Mouse (Mus musculus) natural killer cell, adult 2 months (primary cell): ENCODE results near the gene Gm6408.
"Not testable (repeated sequence)": the region's sequence is repeated elsewhere in the genome, so short reads cannot be mapped to it uniquely, and the experiment has no call there.

Source experiments
- DNase-seq, 2 experiments: peaks; one replicate each; pipeline ENCODE4 v3.0.0; 2022; ENCODE audit warnings: low spot score in 2 of 2

Gm6408 gene

DNA sequence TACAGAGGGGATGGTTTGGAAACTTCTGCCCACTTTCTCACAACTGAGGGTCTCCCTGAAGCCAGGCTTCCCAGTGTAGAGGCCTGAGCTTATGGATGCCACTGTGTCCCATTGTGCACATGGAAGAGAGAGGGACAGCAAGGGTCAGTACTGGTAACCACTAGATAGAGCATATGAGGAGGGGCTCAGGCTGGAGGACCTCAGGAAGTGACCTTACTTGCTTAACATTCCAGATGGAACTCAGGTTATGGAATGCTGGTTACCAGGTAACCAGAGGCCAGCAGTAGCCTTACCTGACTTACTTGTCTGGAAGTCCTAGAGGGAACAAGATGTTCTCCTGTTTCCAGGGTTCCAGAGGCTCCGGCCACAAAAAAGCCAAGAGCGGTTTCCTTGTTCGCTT lies at the start of gene Gm6408:
TSS of gene Gm6408 (plus strand) at position 301 of the 400 bp plus-strand sequence.
- DNase-seq, result not testable (repeated sequence)

DNA sequence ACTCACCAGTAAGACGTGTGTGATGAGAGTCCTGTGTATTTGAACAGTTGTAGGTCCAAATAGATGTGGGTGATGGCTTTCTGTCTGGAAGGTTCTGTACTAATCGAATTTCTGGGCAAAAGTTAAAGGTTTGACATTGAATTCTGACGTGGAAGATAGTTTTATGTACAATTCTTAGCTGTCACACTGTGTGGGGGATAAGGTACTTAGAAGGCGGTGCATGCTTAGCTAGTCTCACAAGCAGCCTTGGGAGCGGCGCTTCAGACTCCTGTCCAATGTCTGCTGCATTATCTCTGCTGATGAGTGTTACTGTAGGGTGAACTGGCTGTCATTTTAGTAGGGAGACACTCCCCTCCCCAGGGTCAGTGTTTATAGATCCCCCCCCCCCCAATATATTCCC lies 49.3 kb upstream of the Gm6408 start:
- DNase-seq, result no peak

DNA sequence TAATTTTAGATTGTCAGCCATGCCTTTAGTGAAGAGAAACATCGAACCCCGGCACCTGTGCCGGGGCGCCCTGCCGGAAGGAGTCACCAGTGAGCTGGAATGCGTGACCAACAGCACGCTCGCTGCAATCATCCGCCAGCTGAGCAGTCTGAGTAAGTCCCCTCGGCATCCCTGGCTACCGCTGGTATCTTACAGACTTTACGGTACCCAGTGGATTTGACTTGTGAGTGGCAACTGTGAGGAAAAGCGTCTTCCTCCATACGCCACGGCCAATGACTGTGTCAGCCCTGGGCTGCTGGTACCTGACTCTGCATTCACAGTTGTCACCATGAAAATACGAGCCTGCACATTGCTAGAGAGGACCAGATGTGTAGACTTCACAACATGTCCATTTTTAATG lies 46.4 kb upstream of the Gm6408 start:
- DNase-seq, result no peak

DNA sequence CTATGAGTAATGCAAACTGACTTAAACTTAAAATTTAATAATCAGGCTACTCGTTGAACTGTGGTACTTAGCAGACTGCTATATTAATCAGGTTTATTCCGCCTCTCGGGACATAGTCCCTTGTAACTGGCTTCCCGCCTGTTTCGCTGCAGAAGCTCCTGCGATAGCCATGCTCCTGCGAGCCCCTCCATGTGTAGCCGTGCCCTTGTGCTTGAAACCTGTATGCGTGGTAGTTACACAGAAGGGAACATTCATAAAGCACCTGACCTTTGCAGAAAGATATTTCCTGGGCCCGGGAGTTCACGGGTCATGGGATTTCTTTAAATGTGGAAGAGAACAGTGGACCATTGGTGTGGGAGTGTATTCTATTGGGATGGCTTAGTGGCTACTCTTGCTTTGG lies 45.0 kb upstream of the Gm6408 start:
- DNase-seq, result no peak

DNA sequence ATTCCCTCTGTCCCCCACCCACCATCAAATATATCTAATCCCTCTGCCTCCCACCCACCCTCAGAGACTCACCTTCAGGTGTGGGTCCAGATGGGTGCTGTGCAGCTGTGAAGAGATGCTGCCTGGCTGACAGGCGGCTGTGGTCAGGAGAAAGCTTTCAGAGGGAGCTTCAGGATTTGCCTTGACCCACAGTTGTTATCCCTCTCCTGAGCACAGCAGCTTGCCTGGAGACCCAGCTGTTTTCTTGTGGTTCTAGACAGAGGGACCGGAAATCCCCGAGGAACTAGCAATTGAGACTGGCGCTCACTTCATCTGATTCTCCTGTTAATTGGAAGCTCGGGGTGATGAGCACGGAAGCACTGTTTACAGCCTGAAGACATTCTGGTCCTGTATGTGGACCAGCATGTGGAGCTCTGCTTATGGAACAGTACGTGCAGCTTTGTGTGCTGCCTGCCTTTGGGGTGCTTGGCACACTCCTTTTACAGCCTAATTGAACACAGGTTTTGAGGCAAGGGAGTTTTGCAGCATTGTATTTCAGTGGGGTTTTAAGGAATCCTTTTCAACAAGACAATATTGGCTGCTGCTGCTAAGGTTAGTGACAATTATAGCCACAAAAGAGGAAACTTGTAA lies 42.5 kb upstream of the Gm6408 start:
- DNase-seq, result no peak

DNA sequence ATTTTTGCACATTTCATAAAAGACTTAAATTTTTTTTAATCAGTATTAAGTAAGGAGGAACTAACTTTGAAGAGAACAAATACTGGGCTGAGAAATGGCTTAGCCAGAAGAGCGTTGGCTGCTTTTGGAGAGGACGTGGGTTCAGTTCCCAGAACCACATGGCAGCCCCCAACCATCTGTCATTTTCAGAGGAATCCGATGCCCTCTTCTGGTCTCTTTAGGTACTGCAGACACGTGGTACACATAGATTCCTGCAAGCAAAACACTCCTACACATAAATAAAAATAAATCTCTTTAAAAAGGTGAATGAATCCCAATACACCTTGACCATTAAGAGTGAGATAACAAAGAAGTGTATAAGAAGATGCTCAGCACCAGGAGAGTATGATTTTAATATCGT lies 41.5 kb upstream of the Gm6408 start:
- DNase-seq, result no peak

DNA sequence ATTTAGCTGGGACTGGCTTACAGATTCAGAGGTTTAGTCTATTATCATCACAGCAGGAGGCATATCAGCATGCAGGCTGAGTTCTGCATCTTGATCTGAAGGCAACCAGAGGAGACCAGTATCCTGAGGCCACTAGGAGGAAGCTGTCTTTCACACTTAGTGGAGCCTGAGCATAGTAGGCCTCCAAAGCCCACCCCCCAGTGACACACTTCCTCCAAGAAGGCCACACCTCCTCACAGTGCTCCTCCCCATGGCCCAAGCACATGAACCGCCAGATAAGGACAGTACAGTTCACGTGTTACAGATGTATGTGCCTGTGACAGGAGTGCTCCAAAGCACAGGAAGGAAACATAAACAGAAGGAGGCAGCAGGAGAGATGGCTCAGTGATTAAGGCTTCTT lies 39.0 kb upstream of the Gm6408 start:
- no peak for DNase-seq

DNA sequence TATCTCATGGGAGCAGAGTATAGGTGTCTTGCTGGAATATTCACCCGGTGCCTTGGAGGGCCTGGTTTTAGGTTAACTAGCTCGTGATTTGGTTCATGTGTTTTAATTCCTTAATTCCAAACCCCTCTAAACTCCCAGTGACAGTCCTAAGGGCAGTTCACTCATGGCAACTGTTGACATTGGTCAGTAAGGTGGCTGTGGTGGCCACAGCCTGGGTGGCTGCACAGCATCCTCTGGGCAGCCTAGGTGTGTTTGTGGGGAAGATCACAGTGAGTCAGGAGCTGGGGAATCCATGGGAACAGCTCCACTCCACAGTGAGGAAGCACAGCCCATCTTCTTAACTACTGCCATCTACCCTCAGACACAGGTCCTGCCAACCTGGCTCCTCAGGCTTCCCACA lies 35.1 kb upstream of the Gm6408 start:
- DNase-seq, result no peak

DNA sequence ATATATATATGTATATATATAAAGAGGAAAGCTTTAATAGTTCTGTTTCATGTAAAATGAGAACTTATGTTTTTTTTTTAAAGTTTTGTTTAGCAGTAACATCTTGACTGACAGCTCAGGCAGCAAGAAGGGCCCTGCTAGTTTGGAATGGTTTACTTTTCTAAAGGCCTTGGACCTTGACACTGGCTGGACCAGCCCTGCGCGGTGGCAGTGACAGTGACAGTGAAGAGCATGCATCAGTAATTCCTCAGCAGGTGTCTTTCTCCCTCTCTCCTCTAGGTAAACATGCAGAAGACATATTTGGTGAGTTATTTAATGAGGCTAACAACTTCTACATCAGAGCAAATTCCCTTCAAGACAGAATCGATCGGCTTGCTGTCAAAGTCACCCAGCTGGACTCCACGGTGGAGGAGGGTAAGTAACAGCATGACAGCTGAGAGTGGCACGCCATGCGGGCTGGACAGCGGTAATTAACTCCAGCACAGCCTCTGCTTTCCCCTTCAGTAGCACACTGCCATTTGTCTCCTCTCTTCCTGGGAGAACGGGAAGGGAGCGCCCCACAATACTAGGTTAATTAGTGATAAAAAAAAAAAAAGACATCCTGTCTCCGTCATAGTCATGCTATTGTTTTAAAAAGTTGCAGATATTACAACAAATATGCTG lies 30.0 kb upstream of the Gm6408 start:
- DNase-seq, result no peak

DNA sequence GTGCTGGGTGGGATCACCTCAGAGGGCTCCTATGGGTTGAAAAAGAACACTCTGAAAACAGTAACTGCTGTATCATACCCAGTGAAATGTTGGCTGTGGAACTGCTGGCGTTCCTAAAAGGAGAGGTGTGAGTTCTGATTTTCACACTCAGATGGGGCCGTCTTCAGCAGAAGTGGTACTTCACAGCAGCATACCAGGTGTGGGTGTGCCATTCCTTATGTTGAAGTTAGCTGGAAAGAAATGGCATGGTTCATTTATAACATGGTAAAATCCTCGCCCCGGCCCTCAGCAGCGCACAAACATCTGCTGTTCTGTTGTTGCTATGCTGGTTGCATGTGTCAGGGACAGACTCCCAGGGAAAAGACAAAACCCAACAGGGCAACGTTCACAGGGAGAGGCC lies 28.2 kb upstream of the Gm6408 start:
- no peak for DNase-seq

DNA sequence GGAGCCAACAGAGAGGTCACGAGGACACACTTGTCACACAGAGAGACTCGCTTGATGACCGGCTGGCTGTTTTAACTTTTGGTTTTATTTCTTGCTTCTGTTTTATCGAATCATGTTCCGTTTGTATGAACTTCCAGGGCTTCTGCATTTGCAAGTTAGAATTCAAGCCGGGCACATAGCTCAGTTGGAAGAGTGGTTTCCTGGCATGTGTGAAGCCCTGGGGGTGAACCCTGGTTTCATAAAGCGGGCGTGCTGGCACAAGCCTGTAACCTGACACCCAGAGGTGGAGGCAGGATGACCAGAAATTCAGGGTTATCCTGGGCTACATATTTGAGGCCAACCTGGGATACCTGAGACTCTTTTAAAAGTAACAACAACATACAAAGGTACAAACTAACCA lies 20.2 kb upstream of the Gm6408 start:
- DNase-seq, result no peak

DNA sequence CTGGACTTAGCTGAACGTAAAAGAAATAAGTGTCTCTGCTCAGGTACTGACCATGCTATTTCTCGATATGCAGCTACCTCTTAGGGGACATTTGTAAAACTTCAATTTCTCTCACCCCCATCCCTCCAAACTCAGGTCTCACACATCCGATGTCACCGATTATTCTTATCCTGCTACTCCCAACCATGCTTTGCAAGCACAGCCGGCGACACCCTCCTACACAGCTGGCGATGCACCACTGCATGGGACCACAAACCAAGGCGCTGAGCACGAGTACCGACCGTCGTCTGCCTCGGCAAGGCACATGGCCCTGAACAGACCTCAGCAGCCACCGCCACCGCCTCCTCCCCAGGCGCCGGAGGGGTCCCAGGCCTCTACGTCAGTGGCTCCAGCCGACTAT lies 15.1 kb upstream of the Gm6408 start:
- DNase-seq, result no peak

DNA sequence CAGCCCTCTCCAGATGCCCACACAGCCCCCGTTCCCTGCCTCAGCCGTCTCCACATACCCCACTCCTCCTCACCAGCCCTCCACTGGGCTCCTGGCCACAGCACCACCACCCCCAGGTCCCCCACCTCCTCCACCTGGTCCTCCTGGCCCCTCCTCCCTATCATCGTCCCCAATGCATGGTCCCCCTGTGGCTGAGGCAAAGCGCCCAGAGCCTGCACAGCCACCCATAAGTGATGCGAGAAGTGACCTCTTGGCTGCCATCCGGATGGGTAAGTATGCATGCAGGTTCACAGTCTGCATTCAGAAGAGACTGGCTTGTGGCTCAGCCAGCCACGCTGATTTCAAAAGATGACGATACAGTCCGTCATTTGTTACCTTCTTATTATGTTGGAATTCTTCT lies 13.5 kb upstream of the Gm6408 start:
- no peak for DNase-seq

DNA sequence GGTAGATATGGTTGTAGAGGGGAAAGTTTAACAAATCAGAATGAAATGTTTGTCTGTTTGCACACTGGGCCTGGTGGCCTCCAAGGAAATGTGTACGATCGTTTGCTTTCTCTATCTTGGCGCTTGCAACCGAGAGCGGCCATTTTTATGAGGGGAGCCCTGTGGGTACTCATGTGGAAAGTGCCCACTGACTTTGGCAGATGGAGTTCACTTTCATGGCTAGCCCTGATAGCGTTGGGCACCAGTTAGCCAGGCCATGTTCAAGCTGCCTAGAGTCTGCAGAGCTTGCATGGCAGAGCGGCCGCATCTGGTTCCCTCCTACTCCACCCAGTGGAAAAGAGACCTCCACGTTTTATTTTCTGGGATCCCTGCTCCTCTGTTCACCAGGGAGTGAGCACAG lies 10.9 kb upstream of the Gm6408 start:
- no peak for DNase-seq

DNA sequence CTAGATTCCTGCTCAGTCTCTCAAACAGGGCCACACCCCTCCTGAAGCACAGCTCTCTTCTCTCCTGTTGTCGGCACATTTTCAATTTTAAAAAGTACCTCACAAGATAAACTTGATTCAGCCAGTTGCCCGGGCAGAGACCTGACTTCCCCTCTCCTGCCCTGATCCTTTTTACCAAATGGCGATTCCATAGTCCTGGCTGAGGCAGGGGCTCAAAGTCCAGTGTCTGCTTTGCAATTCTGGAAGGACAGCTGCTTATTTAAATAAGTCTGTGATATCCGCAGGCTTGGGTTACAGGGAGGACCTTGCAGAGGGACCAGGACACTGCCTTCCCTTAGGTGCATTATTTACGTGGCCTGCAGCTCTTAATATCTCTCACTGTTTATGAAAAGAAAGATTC lies 10.5 kb upstream of the Gm6408 start:
- DNase-seq, result no peak

DNA sequence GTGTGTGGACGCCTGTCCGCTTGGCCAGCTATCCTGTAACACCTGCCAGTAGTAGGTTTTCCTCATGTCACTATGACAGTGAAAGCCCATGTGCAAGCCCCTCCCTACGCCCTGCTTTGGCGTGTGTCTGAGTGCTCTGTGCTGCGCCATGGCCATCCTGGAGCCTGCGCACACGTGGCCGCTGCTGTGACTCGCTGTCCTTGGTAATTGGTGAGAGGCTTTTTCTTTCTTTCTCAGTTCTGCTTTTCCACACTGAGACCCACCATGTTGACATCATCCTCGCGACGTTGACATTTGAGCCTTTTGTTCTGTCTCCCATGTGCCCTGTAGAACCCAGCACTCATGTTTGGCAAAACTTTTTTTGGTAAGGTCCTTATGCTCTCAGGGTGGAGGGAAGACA lies 9.9 kb upstream of the Gm6408 start:
- DNase-seq, result no peak

DNA sequence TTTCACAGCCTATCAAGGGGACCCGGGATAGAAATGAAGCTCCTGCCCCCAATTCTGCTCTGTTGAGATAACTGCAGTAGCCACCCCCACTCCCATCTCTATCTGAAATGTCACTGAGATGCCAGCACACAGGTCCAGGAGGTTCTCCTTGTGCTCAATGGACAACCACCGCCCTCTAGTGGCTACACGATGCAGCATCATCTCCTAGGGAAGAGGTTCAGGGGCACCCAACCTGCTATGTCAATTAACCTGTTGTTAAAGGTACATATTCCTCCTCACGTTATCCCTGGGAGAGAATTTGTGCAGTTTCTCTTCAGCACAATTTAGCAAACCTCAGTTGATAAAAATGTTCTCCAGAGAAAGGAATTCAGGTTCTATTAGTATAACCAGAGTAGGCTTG lies 2.2 kb upstream of the Gm6408 start:
- DNase-seq, result not testable (repeated sequence)

DNA sequence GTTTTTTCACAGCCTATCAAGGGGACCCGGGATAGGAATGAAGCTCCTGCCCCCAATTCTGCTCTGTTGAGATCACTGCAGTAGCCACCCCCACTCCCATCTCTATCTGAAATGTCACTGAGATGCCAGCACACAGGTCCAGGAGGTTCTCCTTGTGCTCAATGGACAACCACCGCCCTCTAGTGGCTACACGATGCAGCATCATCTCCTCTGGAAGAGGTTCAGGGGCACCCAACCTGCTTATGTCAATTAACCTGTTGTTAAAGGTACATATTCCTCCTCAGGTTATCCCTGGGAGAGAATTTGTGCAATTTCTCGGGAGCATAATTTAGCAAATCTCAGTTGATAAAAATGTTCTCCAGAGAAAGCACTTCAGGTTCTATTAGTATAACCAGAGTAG lies 7.2 kb downstream of the Gm6408 start:
- DNase-seq, result not testable (repeated sequence)

DNA sequence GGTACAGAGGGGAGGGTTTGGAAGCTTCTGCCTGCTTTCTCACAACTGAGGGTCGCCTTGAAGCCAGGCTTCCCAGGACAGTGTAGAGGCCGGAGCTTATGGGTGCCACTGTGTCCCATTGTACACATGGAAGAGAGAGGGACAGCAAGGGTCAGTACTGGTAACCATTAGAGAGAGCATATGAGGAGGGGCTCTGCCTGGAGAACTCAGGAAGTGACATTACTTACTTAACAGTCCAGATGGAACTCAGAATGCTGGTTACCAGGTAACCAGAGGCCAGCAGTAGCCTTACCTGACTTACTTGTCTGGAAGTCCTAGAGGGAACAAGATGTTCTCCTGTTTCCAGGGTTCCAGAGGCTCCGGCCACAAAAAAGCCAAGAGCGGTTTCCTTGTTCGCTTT lies 9.3 kb downstream of the Gm6408 start, which contains the start of gene Gm6370:
TSS of gene Gm6370 (plus strand) at position 301 of the 400 bp plus-strand sequence.
- not testable (repeated sequence) for DNase-seq

DNA sequence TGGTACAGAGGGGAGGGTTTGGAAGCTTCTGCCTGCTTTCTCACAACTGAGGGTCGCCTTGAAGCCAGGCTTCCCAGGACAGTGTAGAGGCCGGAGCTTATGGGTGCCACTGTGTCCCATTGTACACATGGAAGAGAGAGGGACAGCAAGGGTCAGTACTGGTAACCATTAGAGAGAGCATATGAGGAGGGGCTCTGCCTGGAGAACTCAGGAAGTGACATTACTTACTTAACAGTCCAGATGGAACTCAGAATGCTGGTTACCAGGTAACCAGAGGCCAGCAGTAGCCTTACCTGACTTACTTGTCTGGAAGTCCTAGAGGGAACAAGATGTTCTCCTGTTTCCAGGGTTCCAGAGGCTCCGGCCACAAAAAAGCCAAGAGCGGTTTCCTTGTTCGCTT lies 20.3 kb downstream of the Gm6408 start, which contains the start of gene 4930449I24Rik:
TSS of gene 4930449I24Rik (plus strand) at position 301 of the 400 bp plus-strand sequence.
- DNase-seq, result not testable (repeated sequence)

DNA sequence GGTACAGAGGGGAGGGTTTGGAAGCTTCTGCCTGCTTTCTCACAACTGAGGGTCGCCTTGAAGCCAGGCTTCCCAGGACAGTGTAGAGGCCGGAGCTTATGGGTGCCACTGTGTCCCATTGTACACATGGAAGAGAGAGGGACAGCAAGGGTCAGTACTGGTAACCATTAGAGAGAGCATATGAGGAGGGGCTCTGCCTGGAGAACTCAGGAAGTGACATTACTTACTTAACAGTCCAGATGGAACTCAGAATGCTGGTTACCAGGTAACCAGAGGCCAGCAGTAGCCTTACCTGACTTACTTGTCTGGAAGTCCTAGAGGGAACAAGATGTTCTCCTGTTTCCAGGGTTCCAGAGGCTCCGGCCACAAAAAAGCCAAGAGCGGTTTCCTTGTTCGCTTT lies 32.1 kb downstream of the Gm6408 start, which contains the start of gene Gm3402:
TSS of gene Gm3402 (plus strand) at position 301 of the 400 bp plus-strand sequence.
- DNase-seq, result not testable (repeated sequence)

DNA sequence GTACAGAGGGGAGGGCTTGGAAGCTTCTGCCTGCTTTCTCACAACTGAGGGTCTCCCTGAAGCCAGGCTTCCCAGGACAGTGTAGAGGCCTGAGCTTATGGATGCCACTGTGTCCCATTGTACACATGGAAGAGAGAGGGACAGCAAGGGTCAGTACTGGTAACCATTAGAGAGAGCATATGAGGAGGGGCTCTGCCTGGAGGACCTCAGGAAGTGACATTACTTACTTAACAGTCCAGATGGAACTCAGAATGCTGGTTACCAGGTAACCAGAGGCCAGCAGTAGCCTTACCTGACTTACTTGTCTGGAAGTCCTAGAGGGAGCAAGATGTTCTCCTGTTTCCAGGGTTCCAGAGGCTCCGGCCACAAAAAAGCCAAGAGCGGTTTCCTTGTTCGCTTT lies 43.7 kb downstream of the Gm6408 start, which contains the start of gene Gm3404:
TSS of gene Gm3404 (plus strand) at position 301 of the 400 bp plus-strand sequence.
- DNase-seq, result not testable (repeated sequence)
